Mouse (Mus musculus): ENCODE data around the gene Btbd9. TPM values are rescaled to one million over a fixed set of nuclear protein-coding genes. Genes with fewer than 3 reads are reported as not detected.
"Not testable (repeated sequence)": the region's sequence is repeated elsewhere in the genome, so short reads cannot be mapped to it uniquely, and the experiment has no call there.

Gene Btbd9
- polyA plus RNA-seq (2015; fragmentation: Nextera tagmentation; extraction: Ambion mirVana) = 164 and 167 TPM in 2 replicates

DNA sequence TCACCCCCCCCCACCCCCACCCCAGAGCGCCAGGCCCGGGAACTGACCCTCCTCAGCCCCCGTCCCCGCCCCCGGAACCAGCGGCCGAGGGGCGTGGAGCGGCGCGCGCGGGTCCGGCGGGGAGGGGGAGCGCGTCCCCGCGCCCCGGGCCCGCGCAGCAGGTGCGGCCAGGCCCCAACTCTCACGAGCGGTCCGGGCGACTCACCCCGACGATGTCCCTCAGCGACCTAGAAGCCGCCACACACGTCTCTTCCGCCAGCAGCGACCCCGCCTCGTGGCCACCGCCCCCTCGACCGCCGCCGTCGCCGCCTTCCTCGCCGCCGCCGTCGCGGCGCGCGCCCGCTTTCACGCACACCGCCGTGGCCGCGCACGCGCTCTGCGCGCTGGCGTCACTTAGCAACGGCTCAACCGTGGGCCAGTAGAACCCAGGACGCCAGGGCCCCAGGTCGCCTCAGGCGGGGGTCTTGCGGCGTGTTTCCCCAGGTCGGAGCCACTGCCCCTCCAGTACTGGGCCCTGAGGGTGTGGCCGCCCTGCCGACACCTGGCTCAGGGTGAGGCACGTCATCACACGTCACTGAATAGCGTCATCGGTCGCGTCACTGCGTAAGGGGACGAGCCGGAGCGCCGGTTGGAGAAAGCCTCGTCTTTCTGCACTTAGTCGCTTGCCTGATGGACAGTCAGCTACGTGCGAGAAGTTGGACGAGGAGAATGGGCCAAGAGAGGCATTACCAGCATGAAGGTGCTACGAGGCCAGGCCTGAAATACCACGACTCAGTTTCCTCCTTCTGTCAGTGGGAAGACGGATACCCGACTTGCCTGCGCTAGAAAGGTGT lies at the start of gene Btbd9:
Gene Btbd9 (minus strand): TSS at position 548 of the 833 bp plus-strand sequence.
- peak within 1 kb of the TSS; percentile 96 for H3K27ac ChIP-seq (ENCODE audit: low read length)
- peak within 1 kb of the TSS; percentile 81 for H3K9ac ChIP-seq (ENCODE audit: low read depth, low read length)
- H3K9me3 ChIP-seq (replicated peaks; ENCODE audit: control insufficient read depth, low read length, poor library complexity, severe bottlenecking) = no peaks in the 10 kb centered on the region
- H3K4me1 ChIP-seq (ENCODE audit: control insufficient read depth, insufficient read depth, low read length) = peaks cover 18% of the 10 kb centered on the region
- peak within 1 kb of the TSS; percentile 84 for H3K4me3 ChIP-seq (ENCODE audit: low read depth, low read length)
- no peaks in the 10 kb centered on the region for H3K36me3 ChIP-seq (ENCODE audit: control insufficient read depth, insufficient read depth, low read length)
- H3K27me3 ChIP-seq (ENCODE audit: control insufficient read depth, insufficient read depth, low read depth, low read length) = no peaks in the 10 kb centered on the region
- under 1% methylated on average over 80 of the region's 94 CpGs for WGBS
- peak; percentile 94 for ATAC-seq
- peak within 1 kb of the TSS; percentile 70 for H3K4me2 ChIP-seq (ENCODE audit: low read length)

DNA sequence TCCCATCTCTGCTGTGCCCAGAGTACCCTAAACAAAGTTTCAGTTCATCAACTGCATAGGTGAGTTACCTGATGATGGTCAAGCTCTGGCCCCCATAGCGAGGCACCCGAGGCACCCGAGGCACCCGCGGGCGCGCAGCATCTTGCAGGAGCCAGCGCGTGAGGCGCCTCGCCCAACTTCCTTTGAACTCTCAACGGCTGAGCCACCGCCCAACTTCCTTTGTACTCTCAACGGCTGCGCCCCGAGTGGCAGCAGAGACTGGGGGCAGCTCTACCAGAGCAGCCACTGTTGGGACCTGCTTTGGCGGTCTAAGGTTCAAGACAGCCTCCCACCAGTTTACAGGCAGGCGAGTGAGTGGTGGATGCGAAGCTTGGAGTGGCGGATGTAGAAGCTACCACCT lies 47.8 kb upstream of the Btbd9 start, which contains the start of gene Dnah8:
Gene Dnah8 (plus strand): TSS at position 223 of the 400 bp plus-strand sequence.
- H3K4me1 ChIP-seq (ENCODE audit: control insufficient read depth, insufficient read depth, low read length); H3K27ac ChIP-seq (ENCODE audit: low read length); H3K4me3 ChIP-seq (ENCODE audit: low read depth, low read length); H3K9ac ChIP-seq (ENCODE audit: low read depth, low read length); H3K36me3 ChIP-seq (ENCODE audit: control insufficient read depth, insufficient read depth, low read length); H3K4me2 ChIP-seq (ENCODE audit: low read length); H3K27me3 ChIP-seq (ENCODE audit: control insufficient read depth, insufficient read depth, low read depth, low read length); H3K9me3 ChIP-seq (replicated peaks; ENCODE audit: control insufficient read depth, low read length, poor library complexity, severe bottlenecking); ATAC-seq: not testable (repeated sequence)
- WGBS = no CpG with 5 or more reads among the region's 20 CpGs

DNA sequence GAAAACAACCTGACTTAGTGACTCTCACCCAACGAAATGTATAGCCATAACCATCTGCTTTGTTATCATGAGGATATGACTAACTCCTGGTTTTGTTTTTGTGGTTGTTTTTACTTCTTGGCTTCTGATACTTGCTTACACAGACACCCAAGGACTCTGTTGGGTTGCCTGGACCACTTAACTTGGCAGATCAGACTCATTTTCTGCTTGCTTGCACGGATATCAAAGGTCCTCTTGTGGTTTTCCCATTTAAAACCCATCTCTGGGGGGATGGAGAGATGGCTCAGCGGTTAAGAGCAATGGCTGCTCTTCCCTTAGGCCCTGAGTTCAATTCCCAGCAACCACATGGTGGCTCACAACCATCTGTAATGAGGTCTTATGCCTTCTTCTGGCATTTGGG lies 46.9 kb upstream of the Btbd9 start:
- H3K4me2 ChIP-seq (ENCODE audit: low read length) = no peak overlapping the region
- H3K9me3 ChIP-seq (replicated peaks; ENCODE audit: control insufficient read depth, low read length, poor library complexity, severe bottlenecking) = no peaks in the 10 kb centered on the region

DNA sequence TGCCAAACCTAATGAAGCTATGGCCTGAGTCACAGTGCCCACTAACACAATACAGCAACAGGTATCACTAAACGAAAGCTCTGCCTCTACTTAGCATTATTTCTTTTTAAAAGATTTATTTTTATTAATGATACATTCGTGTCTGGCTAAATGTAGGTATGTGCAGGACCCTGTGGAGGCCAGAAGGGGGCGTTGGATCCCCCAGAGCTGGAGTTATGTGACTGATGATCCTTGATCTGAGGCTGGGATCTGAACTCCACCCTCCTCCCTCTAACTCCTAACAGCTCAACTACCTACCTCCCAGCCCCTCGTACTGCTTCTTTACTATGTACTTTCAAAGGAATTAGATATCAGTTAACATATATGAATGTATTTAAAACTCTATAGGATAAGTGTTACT lies 45.2 kb upstream of the Btbd9 start:
- ATAC-seq = no peak
- Histone ChIP-seq H3K4me3 (ENCODE audit: low read depth, low read length) (no peak overlapping the region), H3K9ac (ENCODE audit: low read depth, low read length) (no peak overlapping the region)

More for the DNA sequence above, 46.9 kb upstream of the Btbd9 start:
- WGBS = 89% methylated on average over 3 of the region's 3 CpGs
- H3K4me3 ChIP-seq (ENCODE audit: low read depth, low read length) = no peak overlapping the region
- H3K4me1 ChIP-seq (ENCODE audit: control insufficient read depth, insufficient read depth, low read length) = no peaks in the 10 kb centered on the region
- H3K27me3 ChIP-seq (ENCODE audit: control insufficient read depth, insufficient read depth, low read depth, low read length) = no peaks in the 10 kb centered on the region
- H3K36me3 ChIP-seq (ENCODE audit: control insufficient read depth, insufficient read depth, low read length) = no peaks in the 10 kb centered on the region
- H3K27ac ChIP-seq (ENCODE audit: low read length) = no peak overlapping the region
- ATAC-seq = no peak
- no peak overlapping the region for H3K9ac ChIP-seq (ENCODE audit: low read depth, low read length)

DNA sequence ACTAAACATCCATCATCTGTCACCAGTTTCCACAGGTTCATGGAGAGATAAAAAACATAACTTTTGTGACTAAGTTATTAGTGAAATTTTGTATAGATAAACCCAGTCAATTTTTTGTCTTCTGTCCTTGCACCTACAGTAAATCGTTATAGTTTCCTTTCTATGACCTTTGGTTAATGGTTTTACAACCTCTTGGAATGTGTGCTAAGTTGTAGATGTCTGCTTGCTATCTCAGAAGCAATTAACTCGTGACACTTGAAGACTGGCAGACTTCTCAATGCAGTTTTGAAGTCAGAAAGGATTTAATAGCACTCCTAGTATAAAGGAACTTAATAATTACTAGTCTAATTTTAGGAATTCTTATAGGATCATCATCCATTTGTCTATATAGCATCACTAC lies 44.3 kb upstream of the Btbd9 start:
- 73% methylated on average over 2 of the region's 2 CpGs for WGBS
- H3K4me1 ChIP-seq (ENCODE audit: control insufficient read depth, insufficient read depth, low read length) = no peaks in the 10 kb centered on the region
- ATAC-seq = no peak

More for the DNA sequence above, 45.2 kb upstream of the Btbd9 start:
- no peaks in the 10 kb centered on the region for H3K4me1 ChIP-seq (ENCODE audit: control insufficient read depth, insufficient read depth, low read length)
- H3K27ac ChIP-seq (ENCODE audit: low read length) = no peak overlapping the region
- no peaks in the 10 kb centered on the region for H3K36me3 ChIP-seq (ENCODE audit: control insufficient read depth, insufficient read depth, low read length)
- 65% methylated on average over 4 of the region's 4 CpGs for WGBS
- H3K9me3 ChIP-seq (replicated peaks; ENCODE audit: control insufficient read depth, low read length, poor library complexity, severe bottlenecking) = no peaks in the 10 kb centered on the region
- no peak overlapping the region for H3K4me2 ChIP-seq (ENCODE audit: low read length)
- H3K27me3 ChIP-seq (ENCODE audit: control insufficient read depth, insufficient read depth, low read depth, low read length) = no peaks in the 10 kb centered on the region

DNA sequence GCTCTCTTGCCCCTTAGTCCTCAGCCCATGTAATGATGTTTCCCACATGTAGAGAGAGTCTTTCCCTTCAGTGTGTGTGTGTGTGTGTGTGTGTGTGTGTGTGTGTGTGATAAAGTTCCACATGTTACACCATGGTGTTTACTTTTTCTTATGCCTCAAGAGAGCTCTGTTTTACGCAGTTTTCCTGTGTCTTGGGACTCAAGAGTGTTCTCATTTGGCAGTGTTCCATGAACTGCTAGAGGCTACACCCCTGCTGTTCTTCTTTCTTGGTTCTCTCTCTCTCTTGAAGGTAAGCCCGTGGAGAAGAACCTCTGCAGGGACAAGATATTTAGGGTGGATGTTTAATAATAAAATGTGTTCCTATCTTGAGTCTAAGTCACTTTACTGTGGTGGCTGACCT lies 42.9 kb upstream of the Btbd9 start:
- Histone ChIP-seq H3K4me2 (ENCODE audit: low read length) (no peak overlapping the region), H3K4me3 (ENCODE audit: low read depth, low read length) (no peak overlapping the region), H3K36me3 (ENCODE audit: control insufficient read depth, insufficient read depth, low read length) (no peaks in the 10 kb centered on the region), H3K27me3 (ENCODE audit: control insufficient read depth, insufficient read depth, low read depth, low read length) (no peaks in the 10 kb centered on the region), H3K9me3 (replicated peaks; ENCODE audit: control insufficient read depth, low read length, poor library complexity, severe bottlenecking) (no peaks in the 10 kb centered on the region), H3K9ac (ENCODE audit: low read depth, low read length) (no peak overlapping the region), H3K4me1 (ENCODE audit: control insufficient read depth, insufficient read depth, low read length) (no peaks in the 10 kb centered on the region), H3K27ac (ENCODE audit: low read length) (no peak overlapping the region)
- 39% methylated on average over 2 of the region's 2 CpGs for WGBS
- no peak for ATAC-seq

More for the DNA sequence above, 44.3 kb upstream of the Btbd9 start:
- Histone ChIP-seq H3K27ac (ENCODE audit: low read length) (no peak overlapping the region), H3K9me3 (replicated peaks; ENCODE audit: control insufficient read depth, low read length, poor library complexity, severe bottlenecking) (no peaks in the 10 kb centered on the region), H3K4me3 (ENCODE audit: low read depth, low read length) (no peak overlapping the region), H3K4me2 (ENCODE audit: low read length) (no peak overlapping the region), H3K36me3 (ENCODE audit: control insufficient read depth, insufficient read depth, low read length) (no peaks in the 10 kb centered on the region), H3K27me3 (ENCODE audit: control insufficient read depth, insufficient read depth, low read depth, low read length) (no peaks in the 10 kb centered on the region), H3K9ac (ENCODE audit: low read depth, low read length) (no peak overlapping the region)

DNA sequence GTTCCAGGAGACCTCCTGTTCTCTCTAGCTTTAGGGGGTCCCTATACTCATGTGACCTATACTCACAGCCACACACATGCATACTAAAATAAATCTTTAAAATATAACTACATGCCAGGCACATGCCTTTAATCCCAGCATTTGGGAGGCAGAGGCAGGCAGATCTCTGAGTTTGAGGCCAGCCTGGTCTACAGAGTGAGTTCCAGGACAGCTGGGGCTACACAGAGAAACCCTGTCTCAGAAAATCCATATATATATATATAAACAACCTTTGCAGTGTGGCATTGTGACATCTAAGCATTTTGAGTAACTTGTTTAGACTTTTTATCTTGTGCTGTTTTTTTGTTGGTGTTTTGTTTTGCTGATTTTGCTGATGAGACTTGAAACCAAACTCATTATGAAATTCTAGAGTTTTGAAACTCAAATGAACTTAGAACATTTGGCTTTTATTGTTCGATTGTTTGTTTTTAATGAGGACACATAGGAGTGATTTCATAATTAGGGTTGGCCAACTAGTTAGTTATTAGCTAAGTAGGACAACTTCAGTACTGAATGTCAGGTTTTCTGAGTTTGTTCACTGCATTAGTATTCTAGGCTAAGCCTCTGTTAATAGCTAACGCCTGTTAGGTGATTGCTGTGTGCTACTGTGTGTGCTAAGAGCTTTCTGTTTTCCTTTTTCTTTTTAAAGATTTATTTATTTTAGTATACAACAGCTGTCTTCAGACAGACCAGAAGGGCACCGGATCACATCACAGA lies 42.0 kb upstream of the Btbd9 start:
- Histone ChIP-seq H3K9ac (ENCODE audit: low read depth, low read length) (no peak overlapping the region), H3K4me2 (ENCODE audit: low read length) (no peak overlapping the region), H3K27me3 (ENCODE audit: control insufficient read depth, insufficient read depth, low read depth, low read length) (no peaks in the 10 kb centered on the region), H3K4me1 (ENCODE audit: control insufficient read depth, insufficient read depth, low read length) (no peaks in the 10 kb centered on the region), H3K27ac (ENCODE audit: low read length) (no peak overlapping the region), H3K9me3 (replicated peaks; ENCODE audit: control insufficient read depth, low read length, poor library complexity, severe bottlenecking) (no peaks in the 10 kb centered on the region), H3K36me3 (ENCODE audit: control insufficient read depth, insufficient read depth, low read length) (no peaks in the 10 kb centered on the region), H3K4me3 (ENCODE audit: low read depth, low read length) (no peak overlapping the region)
- ATAC-seq = no peak
- WGBS = 82% methylated on average over 3 of the region's 3 CpGs

DNA sequence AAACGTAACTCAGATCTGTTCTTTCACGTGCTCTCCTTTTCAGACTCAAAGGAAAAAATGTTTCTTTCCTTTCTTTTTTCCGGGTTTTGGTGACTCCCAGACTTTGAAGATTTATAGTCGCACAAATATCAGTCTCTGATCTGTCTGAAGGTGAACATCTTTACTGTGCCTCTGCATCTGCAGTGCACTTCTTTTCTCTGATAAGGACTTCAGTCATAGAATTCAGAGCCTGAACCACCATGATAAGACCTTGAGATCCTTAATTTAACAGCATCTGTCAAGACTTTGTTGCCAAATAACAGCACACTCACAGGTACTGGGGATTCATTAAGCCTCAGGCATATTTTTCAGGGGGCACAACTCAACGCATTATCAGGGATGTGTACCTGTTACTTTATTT lies 39.9 kb upstream of the Btbd9 start:
- 84% methylated on average over 5 of the region's 5 CpGs for WGBS
- no peak for ATAC-seq
- H3K4me2 ChIP-seq (ENCODE audit: low read length) = no peak overlapping the region
- H3K4me1 ChIP-seq (ENCODE audit: control insufficient read depth, insufficient read depth, low read length) = peaks cover 7% of the 10 kb centered on the region
- no peaks in the 10 kb centered on the region for H3K27me3 ChIP-seq (ENCODE audit: control insufficient read depth, insufficient read depth, low read depth, low read length)
- no peak overlapping the region for H3K27ac ChIP-seq (ENCODE audit: low read length)
- H3K9ac ChIP-seq (ENCODE audit: low read depth, low read length) = no peak overlapping the region
- no peak overlapping the region for H3K4me3 ChIP-seq (ENCODE audit: low read depth, low read length)
- no peaks in the 10 kb centered on the region for H3K36me3 ChIP-seq (ENCODE audit: control insufficient read depth, insufficient read depth, low read length)
- H3K9me3 ChIP-seq (replicated peaks; ENCODE audit: control insufficient read depth, low read length, poor library complexity, severe bottlenecking) = no peaks in the 10 kb centered on the region

DNA sequence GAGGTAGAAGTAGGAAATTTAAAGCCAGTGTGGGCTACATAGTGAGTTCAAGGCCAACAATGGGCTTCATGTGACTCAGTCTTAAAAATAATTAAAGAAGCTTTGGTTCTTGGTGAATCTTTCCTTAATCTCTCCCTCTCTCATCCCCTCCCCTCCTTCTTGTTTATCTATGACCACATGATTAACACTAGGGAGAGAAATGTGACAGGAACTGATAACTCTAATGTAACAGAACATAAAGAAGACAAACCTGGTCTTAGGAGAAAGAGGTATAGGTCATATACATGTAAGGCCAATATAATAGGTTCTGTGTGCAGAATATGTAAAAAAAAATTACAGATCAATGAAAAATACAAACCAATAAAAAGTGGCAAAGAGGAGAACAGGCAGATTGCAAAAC lies 37.1 kb upstream of the Btbd9 start:
- no peaks in the 10 kb centered on the region for H3K36me3 ChIP-seq (ENCODE audit: control insufficient read depth, insufficient read depth, low read length)
- no peak overlapping the region for H3K4me2 ChIP-seq (ENCODE audit: low read length)
- no peak for ATAC-seq
- H3K27ac ChIP-seq (ENCODE audit: low read length) = no peak overlapping the region
- H3K9me3 ChIP-seq (replicated peaks; ENCODE audit: control insufficient read depth, low read length, poor library complexity, severe bottlenecking) = no peaks in the 10 kb centered on the region
- no peaks in the 10 kb centered on the region for H3K27me3 ChIP-seq (ENCODE audit: control insufficient read depth, insufficient read depth, low read depth, low read length)
- no peak overlapping the region for H3K9ac ChIP-seq (ENCODE audit: low read depth, low read length)
- H3K4me3 ChIP-seq (ENCODE audit: low read depth, low read length) = no peak overlapping the region
- H3K4me1 ChIP-seq (ENCODE audit: control insufficient read depth, insufficient read depth, low read length) = peaks cover 9% of the 10 kb centered on the region
